ENCODE assay signal across 26 mouse cellular contexts in the genomic region with DNA sequence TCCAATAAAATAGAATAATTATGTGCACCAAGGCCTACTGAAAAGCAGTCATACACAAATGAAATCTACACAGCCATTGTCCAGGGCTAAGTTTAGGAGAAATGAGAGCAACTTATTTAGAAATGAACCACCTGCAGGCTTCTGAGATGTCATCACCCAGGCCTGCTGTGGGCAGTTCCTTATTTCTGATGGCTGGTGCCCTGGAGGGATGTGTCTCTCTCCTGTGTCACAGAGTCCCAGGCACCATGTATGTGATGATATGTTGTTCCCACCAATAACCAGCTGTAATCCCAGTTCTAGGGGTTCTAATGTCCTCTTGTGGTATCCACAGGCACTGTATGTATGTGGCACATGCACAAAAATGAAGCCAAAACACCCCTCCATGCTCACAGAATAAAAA. TPM values are rescaled to one million over a fixed set of nuclear protein-coding genes. Genes with fewer than 3 reads are reported as not detected.
"Had no signal": no experiment of that assay in that cellular context is flagged by ENCODE, and none has a peak within 500 bp of the region (broad histone marks: within the 10 kb centered on the region; RNA-seq: fewer than 3 reads in every experiment).

No protein-coding gene starts in this region.

- H3K36me3 ChIP-seq: limb, embryonic 10.5 days; limb, embryonic 13.5 days; liver, embryonic 12.5 days; liver, embryonic 15.5 days; lung, embryonic 15.5 days; neural tube, embryonic 13.5 days; stomach, embryonic 15.5 days had no signal

- H3K4me1 ChIP-seq: limb, embryonic 10.5 days; limb, embryonic 13.5 days; liver, embryonic 12.5 days; liver, embryonic 15.5 days; lung, embryonic 15.5 days; neural tube, embryonic 13.5 days; stomach, embryonic 15.5 days had no signal

- H3K27ac ChIP-seq: limb, embryonic 10.5 days; limb, embryonic 13.5 days; liver, embryonic 12.5 days; liver, embryonic 15.5 days; lung, embryonic 15.5 days; neural tube, embryonic 13.5 days; stomach, embryonic 15.5 days had no signal

- DNase-seq: kidney, adult 18-20 months; kidney, adult 9 months; kidney, postnatal 14 days; kidney, postnatal 4 days; liver; lung, adult 18-20 months; lung, postnatal 10 days; midbrain, embryonic 14.5 days; retina, postnatal 1 day; right cerebral cortex, postnatal 25 days; spleen, adult 18-20 months; thymus, postnatal 25 days had no signal

- H3K4me2 ChIP-seq: limb, embryonic 13.5 days; liver, embryonic 12.5 days; liver, embryonic 15.5 days; lung, embryonic 15.5 days; neural tube, embryonic 13.5 days; stomach, embryonic 15.5 days had no signal

- H3K9me3 ChIP-seq: limb, embryonic 10.5 days; limb, embryonic 13.5 days; liver, embryonic 12.5 days; liver, embryonic 15.5 days; lung, embryonic 15.5 days; neural tube, embryonic 13.5 days; stomach, embryonic 15.5 days had no signal

- ATAC-seq: liver, embryonic 12.5 days had no signal

- H3K27me3 ChIP-seq: limb, embryonic 13.5 days; liver, embryonic 12.5 days; liver, embryonic 15.5 days; lung, embryonic 15.5 days; neural tube, embryonic 13.5 days; stomach, embryonic 15.5 days had no signal

- H3K4me3 ChIP-seq: limb, embryonic 10.5 days; limb, embryonic 13.5 days; liver, embryonic 12.5 days; liver, embryonic 15.5 days; lung, embryonic 15.5 days; neural tube, embryonic 13.5 days; stomach, embryonic 15.5 days had no signal

- H3K9ac ChIP-seq: limb, embryonic 13.5 days; liver, embryonic 12.5 days; liver, embryonic 15.5 days; lung, embryonic 15.5 days; neural tube, embryonic 13.5 days; stomach, embryonic 15.5 days had no signal

RNA-seq across cellular contexts. Expression of a gene that starts 20.9 kb away (rescaled TPM):
- total RNA-seq: layer of hippocampus, postnatal 14 days; left cerebral cortex, postnatal 25 days; midbrain, postnatal 0 days had no signal
- polyA plus RNA-seq: kidney, embryonic 16.5 days; limb, embryonic 10.5 days; limb, embryonic 13.5 days; liver, embryonic 12.5 days; midbrain, embryonic 14.5 days; midbrain, postnatal 0 days; neural tube, embryonic 13.5 days had no signal

RNA-seq across cellular contexts. Expression of a gene that starts 42.1 kb away (rescaled TPM):
- total RNA-seq: layer of hippocampus, adult 18-20 months; layer of hippocampus, postnatal 14 days; left cerebral cortex, postnatal 25 days; midbrain, postnatal 0 days; neutrophil, adult 5-6 weeks had no signal
- polyA plus RNA-seq: kidney, embryonic 16.5 days; limb, embryonic 10.5 days; limb, embryonic 13.5 days; liver, embryonic 12.5 days; lung, embryonic 15.5 days; midbrain, embryonic 14.5 days; midbrain, postnatal 0 days; neural tube, embryonic 13.5 days; thymus, postnatal 0 days had no signal
